ENCODE assay signal across 9 mouse cellular contexts in genomic region chr13:44305134-44305991, GRCm38 (mm10).
DNase-seq lines count a peak whose midpoint lies in the region; ATAC-seq and TF ChIP-seq lines count a peak whose summit lies in the region.
"Had no signal": no experiment of that assay in that cellular context is flagged by ENCODE, and none has a peak within 500 bp of the region (broad histone marks: within the 10 kb centered on the region; RNA-seq: fewer than 3 reads in every experiment).

No protein-coding gene starts in this region.

- no peaks in the 10 kb centered on the region for H3K36me3 ChIP-seq in heart, embryonic 11.5 days (ENCODE audit: control insufficient read depth, insufficient read depth, low read length)
- H3K36me3 ChIP-seq in C2C12 (ENCODE audit: control insufficient read depth, insufficient read depth) = no peaks in the 10 kb centered on the region
- no peaks in the 10 kb centered on the region for H3K36me3 ChIP-seq in forebrain, embryonic 15.5 days

- H3K9me3 ChIP-seq in heart, embryonic 11.5 days (replicated peaks; ENCODE audit: control insufficient read depth, low read length) = no peaks in the 10 kb centered on the region
- H3K9me3 ChIP-seq in forebrain, embryonic 15.5 days = no peaks in the 10 kb centered on the region

- H3ac ChIP-seq in C2C12 (ENCODE audit: control insufficient read depth, insufficient read length, low read depth) = no peak overlapping the region

- H3K79me2 ChIP-seq in C2C12 (ENCODE audit: control insufficient read depth, insufficient read depth) = no peaks in the 10 kb centered on the region

- no peak overlapping the region for H3K9ac ChIP-seq in heart, embryonic 11.5 days (ENCODE audit: low read depth, low read length)
- H3K9ac ChIP-seq in forebrain, embryonic 15.5 days (replicated peaks) = no peak overlapping the region

- DNase-seq in heart, adult 11 months = peak; percentile 95
- peak; percentile 27 for DNase-seq in brain, adult 2 months (ENCODE audit: low read depth, low spot score)
- no peak for DNase-seq in layer of hippocampus, postnatal 14 days (ENCODE audit: low spot score in 2 of 2)
- DNase-seq in frontal cortex, postnatal 14 days (ENCODE audit: low spot score in 2 of 2) = no peak

- H3K4me3 ChIP-seq in heart, embryonic 11.5 days (ENCODE audit: low read depth, low read length) = no peak overlapping the region
- H3K4me3 ChIP-seq in C2C12 (ENCODE audit: insufficient read depth, poor library complexity, severe bottlenecking) = no peak overlapping the region
- no peak overlapping the region for H3K4me3 ChIP-seq in forebrain, embryonic 15.5 days

- no peaks in the 10 kb centered on the region for H3K79me3 ChIP-seq in C2C12 (ENCODE audit: low read depth)

- WGBS in heart, embryonic 11.5 days (ENCODE audit: insufficient replicate concordance) = 72% methylated on average over 9 of the region's 9 CpGs
- 72% methylated on average over 9 of the region's 9 CpGs for WGBS in forebrain, embryonic 15.5 days

- TF ChIP-seq CTCF in C2C12 (IDR thresholded peaks at IDR 0.05; ENCODE audit: control insufficient read depth, insufficient read depth, insufficient read length) = peak; percentile 21

- no peak for ATAC-seq in heart, embryonic 11.5 days (replicated peaks; ENCODE audit: insufficient number of reproducible peaks, low FRiP score, low TSS enrichment)
- ATAC-seq in neutrophil, adult 5-6 weeks (ENCODE audit: extremely low read depth, insufficient number of reproducible peaks, low FRiP score, poor library complexity, severe bottlenecking) = 0 out of 2 replicates have a peak, but pooled peaks have one; percentile 44
- ATAC-seq in forebrain, embryonic 15.5 days (replicated peaks) = no peak
- ATAC-seq: midbrain, embryonic 16.5 days had no signal

- H3K27ac ChIP-seq in heart, embryonic 11.5 days (ENCODE audit: low read depth, low read length) = no peak overlapping the region
- no peak overlapping the region for H3K27ac ChIP-seq in forebrain, embryonic 15.5 days (replicated peaks)

- H3K27me3 ChIP-seq in heart, embryonic 11.5 days (ENCODE audit: control insufficient read depth, insufficient read depth, low read length) = no peaks in the 10 kb centered on the region
- H3K27me3 ChIP-seq in C2C12 (ENCODE audit: control insufficient read depth, insufficient read depth, insufficient read length) = no peaks in the 10 kb centered on the region
- H3K27me3 ChIP-seq in forebrain, embryonic 15.5 days = no peaks in the 10 kb centered on the region

- no peaks in the 10 kb centered on the region for H3K4me1 ChIP-seq in heart, embryonic 11.5 days (ENCODE audit: control insufficient read depth, insufficient read depth, low read length)
- H3K4me1 ChIP-seq in forebrain, embryonic 15.5 days = no peaks in the 10 kb centered on the region

- H3K4me2 ChIP-seq in heart, embryonic 11.5 days = no peak overlapping the region
- H3K4me2 ChIP-seq in forebrain, embryonic 15.5 days (replicated peaks) = no peak overlapping the region

TF ChIP-seq in C2C12, 6 proteins besides CTCF, POLR2A, EP300 and RAD21:
- TF ChIP-seq USF1 (IDR thresholded peaks at IDR 0.05; ENCODE audit: low read depth) = no peak
- TF ChIP-seq MAX (IDR thresholded peaks at IDR 0.05) = no peak
- no peak for TF ChIP-seq CEBPB (IDR thresholded peaks at IDR 0.05; ENCODE audit: low read depth)
- no peak for TF ChIP-seq FOSL1 (IDR thresholded peaks at IDR 0.05; ENCODE audit: insufficient read depth, low read length, poor library complexity, severe bottlenecking)
- no peak for TF ChIP-seq MYOD1 (IDR thresholded peaks at IDR 0.05; ENCODE audit: control insufficient read depth, insufficient read length, low read depth)
- TF ChIP-seq MYOG (IDR thresholded peaks at IDR 0.05; ENCODE audit: control insufficient read depth, extremely low read depth, insufficient read length) = no peak

Comparison
In these comparisons a context has a peak if more than half of its experiments do, and no peak if none do; other contexts are left out.
1. DNase-seq: peak in heart, adult 11 months (single experiment) and brain, adult 2 months (single experiment); none in layer of hippocampus, postnatal 14 days (0 of 2) and frontal cortex, postnatal 14 days (0 of 2).